Mouse (Mus musculus) hindbrain, embryonic 12.5 days (tissue): ENCODE results near the gene Tbrg4. TPM values are rescaled to one million over a fixed set of nuclear protein-coding genes. Genes with fewer than 3 reads are reported as not detected.
"Not testable (repeated sequence)": the region's sequence is repeated elsewhere in the genome, so short reads cannot be mapped to it uniquely, and the experiment has no call there.

Experiments
- ATAC-seq: fragments of 200-750 bp; cut with Nextera tagmentation; 2 replicates; pipeline ENCODE4 v1.8.0; 2017; ENCODE audit warnings: moderate TSS enrichment; ENCODE audit not compliant: low FRiP score
- H3K27ac ChIP-seq: fragments of 300-500 bp; sonication (generic); 2 replicates; pipeline ENCODE4 v1.5.1; 2016; ENCODE audit warnings: mild to moderate bottlenecking
- H3K27me3 ChIP-seq: fragments of 300-500 bp; sonication (generic); 2 replicates; pipeline ENCODE4 v1.6.1; 2016; ENCODE audit warnings: mild to moderate bottlenecking
- H3K36me3 ChIP-seq: fragments of 300-500 bp; sonication (generic); 2 replicates; pipeline ENCODE4 v1.6.1; 2016; ENCODE audit warnings: mild to moderate bottlenecking
- H3K4me1 ChIP-seq: fragments of 300-500 bp; sonication (generic); 2 replicates; pipeline ENCODE4 v1.6.1; 2016
- H3K4me2 ChIP-seq: fragments of 300-500 bp; sonication (generic); replicated peaks from 2 replicates; pipeline ENCODE4 v1.6.1; 2016; ENCODE audit warnings: mild to moderate bottlenecking
- H3K4me3 ChIP-seq: fragments of 300-500 bp; sonication (generic); 2 replicates; pipeline ENCODE4 v1.5.1; 2016; ENCODE audit warnings: mild to moderate bottlenecking
- H3K9ac ChIP-seq: fragments of 300-500 bp; sonication (generic); 2 replicates; pipeline ENCODE4 v1.6.1; 2016; ENCODE audit warnings: mild to moderate bottlenecking, moderate library complexity
- H3K9me3 ChIP-seq: fragments of 300-500 bp; sonication (generic); replicated peaks from 2 replicates; pipeline ENCODE4 v1.6.1; 2016; ENCODE audit warnings: mild to moderate bottlenecking
- WGBS: fragments of 180-500 bp; shearing (Covaris S2); methylation state at CpG from one replicate; pipeline ENCODE4 v1.1.7; 2016; 5-methylcytosine and 5-hydroxymethylcytosine counted together
- polyA plus RNA-seq: library from polyadenylated mRNA; unstranded; fragments of >200 nt; fragmentation: Nextera tagmentation; extraction: Ambion mirVana; gene quantifications from 2 replicates; pipeline ENCODE4 v1.2.1, GENCODE M21; 2016

Gene Tbrg4
- 36.5 and 37.3 TPM in 2 replicates for polyA plus RNA-seq

- no peaks in the 10 kb centered on the region for H3K9me3 ChIP-seq
- H3K27ac ChIP-seq = peak within 1 kb of the TSS; percentile 86
- H3K4me2 ChIP-seq = peak within 1 kb of the TSS; percentile 57
- H3K4me3 ChIP-seq = peak within 1 kb of the TSS; percentile 76
- peaks cover 36% of the 10 kb centered on the region for H3K36me3 ChIP-seq
- no peaks in the 10 kb centered on the region for H3K27me3 ChIP-seq
- ATAC-seq = peak; percentile 95
- H3K4me1 ChIP-seq = peaks cover 29% of the 10 kb centered on the region
- peak within 1 kb of the TSS; percentile 71 for H3K9ac ChIP-seq
- WGBS = under 1% methylated on average over 66 of the region's 66 CpGs
Measured at GRCm38 (mm10) chr11:6625478-6626387, at the start of gene Tbrg4. Gene Tbrg4 (minus strand): TSS chr11:6626067.

- H3K4me3 ChIP-seq = no peak overlapping the region
- WGBS = 70% methylated on average over 7 of the region's 7 CpGs
- no peaks in the 10 kb centered on the region for H3K36me3 ChIP-seq
- 0 out of 2 replicates have a peak, but pooled peaks cover 3% of the 10 kb centered on the region for H3K9me3 ChIP-seq
- H3K4me2 ChIP-seq = no peak overlapping the region
- H3K27ac ChIP-seq = no peak overlapping the region
- peaks cover 7% of the 10 kb centered on the region for H3K4me1 ChIP-seq
- no peak for ATAC-seq
- peaks cover 9% of the 10 kb centered on the region for H3K27me3 ChIP-seq
- no peak overlapping the region for H3K9ac ChIP-seq
Measured at GRCm38 (mm10) chr11:6675402-6675801, 49.5 kb upstream of the Tbrg4 start.

- 0 out of 2 replicates have a peak, but pooled peaks cover under 1% of the 10 kb centered on the region for H3K4me1 ChIP-seq
Measured at GRCm38 (mm10) chr11:6674701-6675100, 48.8 kb upstream of the Tbrg4 start.

GRCm38 (mm10) chr11:6670826-6671225 is 45.0 kb upstream of the Tbrg4 start:
- Histone ChIP-seq H3K9me3 (no peaks in the 10 kb centered on the region), H3K36me3 (no peaks in the 10 kb centered on the region), H3K9ac (no peak overlapping the region), H3K4me1 (no peaks in the 10 kb centered on the region), H3K27me3 (peaks cover 9% of the 10 kb centered on the region), H3K27ac (no peak overlapping the region), H3K4me2 (no peak overlapping the region), H3K4me3 (no peak overlapping the region)
- no peak for ATAC-seq
- 89% methylated on average over 4 of the region's 4 CpGs for WGBS

More at GRCm38 (mm10) chr11:6674701-6675100, 48.8 kb upstream of the Tbrg4 start:
- ATAC-seq = no peak
- Histone ChIP-seq H3K27ac (no peak overlapping the region), H3K9ac (no peak overlapping the region), H3K4me2 (no peak overlapping the region), H3K36me3 (no peaks in the 10 kb centered on the region), H3K4me3 (no peak overlapping the region), H3K9me3 (0 out of 2 replicates have a peak, but pooled peaks cover 3% of the 10 kb centered on the region), H3K27me3 (peaks cover 9% of the 10 kb centered on the region)
- WGBS = 82% methylated on average over 9 of the region's 9 CpGs

- WGBS = 32% methylated on average over 2 of the region's 2 CpGs
- no peak for ATAC-seq
- no peak overlapping the region for H3K4me3 ChIP-seq
Measured at GRCm38 (mm10) chr11:6670044-6670443, 44.2 kb upstream of the Tbrg4 start.

GRCm38 (mm10) chr11:6669041-6669440 is 43.2 kb upstream of the Tbrg4 start:
- WGBS = 20% methylated on average over 9 of the region's 9 CpGs
- Histone ChIP-seq H3K27me3 (peaks cover 9% of the 10 kb centered on the region), H3K27ac (no peak overlapping the region), H3K36me3 (no peaks in the 10 kb centered on the region), H3K4me3 (no peak overlapping the region), H3K9ac (no peak overlapping the region), H3K4me2 (no peak overlapping the region), H3K9me3 (no peaks in the 10 kb centered on the region), H3K4me1 (no peaks in the 10 kb centered on the region)
- ATAC-seq = no peak

More at GRCm38 (mm10) chr11:6670044-6670443, 44.2 kb upstream of the Tbrg4 start:
- H3K9me3 ChIP-seq = no peaks in the 10 kb centered on the region
- H3K27me3 ChIP-seq = peaks cover 9% of the 10 kb centered on the region
- no peak overlapping the region for H3K27ac ChIP-seq
- no peaks in the 10 kb centered on the region for H3K4me1 ChIP-seq
- no peaks in the 10 kb centered on the region for H3K36me3 ChIP-seq
- no peak overlapping the region for H3K4me2 ChIP-seq
- H3K9ac ChIP-seq = no peak overlapping the region

GRCm38 (mm10) chr11:6666634-6667033 is 40.8 kb upstream of the Tbrg4 start:
- Histone ChIP-seq H3K4me1 (no peaks in the 10 kb centered on the region), H3K9ac (no peak overlapping the region), H3K27ac (no peak overlapping the region), H3K4me3 (no peak overlapping the region), H3K9me3 (no peaks in the 10 kb centered on the region), H3K36me3 (no peaks in the 10 kb centered on the region), H3K4me2 (no peak overlapping the region), H3K27me3 (peaks cover 6% of the 10 kb centered on the region; the same call in 1 of the 2 replicates)
- WGBS = 90% methylated on average over 2 of the region's 2 CpGs
- ATAC-seq = no peak

- Histone ChIP-seq H3K4me2 (no peak overlapping the region), H3K9me3 (no peaks in the 10 kb centered on the region), H3K36me3 (no peaks in the 10 kb centered on the region), H3K9ac (no peak overlapping the region), H3K27ac (no peak overlapping the region), H3K4me3 (no peak overlapping the region), H3K27me3 (peaks cover 6% of the 10 kb centered on the region; the same call in 1 of the 2 replicates), H3K4me1 (peaks cover 13% of the 10 kb centered on the region; the same call in 1 of the 2 replicates)
- no peak for ATAC-seq
- WGBS = 44% methylated on average over 14 of the region's 14 CpGs
Measured at GRCm38 (mm10) chr11:6661206-6661605, 35.3 kb upstream of the Tbrg4 start.

- peak; percentile 69 for ATAC-seq
- Histone ChIP-seq H3K4me2 (peak within 1 kb of the TSS; percentile 82), H3K4me1 (peaks cover 13% of the 10 kb centered on the region; the same call in 1 of the 2 replicates), H3K27me3 (peaks cover 10% of the 10 kb centered on the region), H3K9me3 (no peaks in the 10 kb centered on the region), H3K4me3 (peak within 1 kb of the TSS; percentile 40), H3K27ac (no peak within 1 kb of the TSS), H3K9ac (peak within 1 kb of the TSS; percentile 47), H3K36me3 (no peaks in the 10 kb centered on the region)
- under 1% methylated on average over 18 of the region's 18 CpGs for WGBS
Measured at GRCm38 (mm10) chr11:6658271-6658670, 32.4 kb upstream of the Tbrg4 start, which contains the start of gene Ramp3. Gene Ramp3 (plus strand): TSS chr11:6658521.

GRCm38 (mm10) chr11:6654903-6655302 is 29.0 kb upstream of the Tbrg4 start:
- Histone ChIP-seq H3K27ac (no peak overlapping the region), H3K9ac (no peak overlapping the region), H3K9me3 (no peaks in the 10 kb centered on the region), H3K36me3 (no peaks in the 10 kb centered on the region), H3K27me3 (peaks cover 10% of the 10 kb centered on the region), H3K4me2 (no peak overlapping the region), H3K4me1 (peaks cover 13% of the 10 kb centered on the region; the same call in 1 of the 2 replicates), H3K4me3 (no peak overlapping the region)
- WGBS = 3% methylated on average over 2 of the region's 2 CpGs
- ATAC-seq = peak; percentile 62

- 78% methylated on average over 3 of the region's 3 CpGs for WGBS
- not testable (repeated sequence) for H3K27ac ChIP-seq, H3K27me3 ChIP-seq, H3K9me3 ChIP-seq, H3K36me3 ChIP-seq, H3K4me3 ChIP-seq, H3K4me2 ChIP-seq, H3K9ac ChIP-seq, ATAC-seq, H3K4me1 ChIP-seq
Measured at GRCm38 (mm10) chr11:6652978-6653377, 27.1 kb upstream of the Tbrg4 start.

- Histone ChIP-seq H3K4me2 (no peak overlapping the region), H3K27me3 (no peaks in the 10 kb centered on the region), H3K36me3 (no peaks in the 10 kb centered on the region), H3K27ac (no peak overlapping the region), H3K4me3 (no peak overlapping the region), H3K9me3 (no peaks in the 10 kb centered on the region), H3K9ac (no peak overlapping the region), H3K4me1 (no peaks in the 10 kb centered on the region)
- 70% methylated on average over 7 of the region's 7 CpGs for WGBS
- ATAC-seq = no peak
Measured at GRCm38 (mm10) chr11:6650519-6650918, 24.7 kb upstream of the Tbrg4 start.
